Mouse (Mus musculus) thymus, adult 2 months (tissue): ENCODE data around the gene Tbc1d12. TPM values are rescaled to one million over a fixed set of nuclear protein-coding genes. Genes with fewer than 3 reads are reported as not detected.

Source experiments
- DNase-seq: peaks from one replicate; pipeline ENCODE4 v3.0.0; 2021
- H3K27ac ChIP-seq: fragments of 200-500 bp; 2 replicates; pipeline ENCODE4 v1.5.1; 2012; ENCODE audit warnings: low read length, control low read depth; ENCODE audit not compliant: control insufficient read depth, insufficient read depth
- H3K27me3 ChIP-seq: fragments of 200-500 bp; 2 replicates; pipeline ENCODE4 v1.6.1; 2012; ENCODE audit warnings: mild to moderate bottlenecking, low read length, moderate library complexity, mixed read lengths; ENCODE audit not compliant: control insufficient read depth, insufficient read depth
- H3K36me3 ChIP-seq: fragments of 200-500 bp; 2 replicates; pipeline ENCODE4 v1.6.1; 2012; ENCODE audit warnings: mild to moderate bottlenecking, low read length, moderate library complexity; ENCODE audit not compliant: control insufficient read depth, insufficient read depth
- H3K4me1 ChIP-seq: fragments of 200-500 bp; replicated peaks from 2 replicates; pipeline ENCODE4 v1.6.1; 2012; ENCODE audit warnings: low read length; ENCODE audit not compliant: control insufficient read depth, insufficient read depth
- H3K4me3 ChIP-seq: fragments of 200-500 bp; 2 replicates; pipeline ENCODE4 v1.5.1; 2012; ENCODE audit warnings: mild to moderate bottlenecking, low read length, control low read depth, moderate library complexity; ENCODE audit not compliant: control insufficient read depth, insufficient read depth
- CTCF ChIP-seq: fragments of 200-500 bp; IDR thresholded peaks from 2 replicates; pipeline ENCODE4 v1.5.1; 2012; ENCODE audit warnings: mild to moderate bottlenecking, control low read depth, low read length, moderate library complexity, borderline replicate concordance; ENCODE audit not compliant: control insufficient read depth, poor library complexity, insufficient read depth; ENCODE audit errors: extremely low read depth
- POLR2A ChIP-seq: fragments of 200-500 bp; IDR thresholded peaks from 2 replicates; pipeline ENCODE4 v1.6.1; 2012; ENCODE audit warnings: mild to moderate bottlenecking, low read length, control low read depth, moderate library complexity; ENCODE audit not compliant: control insufficient read depth, poor library complexity, insufficient read depth; ENCODE audit errors: extremely low read depth
- WGBS: fragments of 180-500 bp; shearing (Covaris S2); methylation state at CpG from one replicate; pipeline ENCODE4 v1.1.7; 2018; 5-methylcytosine and 5-hydroxymethylcytosine counted together
- polyA plus RNA-seq: library from polyadenylated mRNA; depleted of rRNA; stranded (reverse); fragments of >200 nt; gene quantifications from 2 replicates; pipeline ENCODE4 v1.2.3, GENCODE M21; 2012; rRNA removed

Gene Tbc1d12
- polyA plus RNA-seq, 1 experiment = 1.2 TPM

DNA sequence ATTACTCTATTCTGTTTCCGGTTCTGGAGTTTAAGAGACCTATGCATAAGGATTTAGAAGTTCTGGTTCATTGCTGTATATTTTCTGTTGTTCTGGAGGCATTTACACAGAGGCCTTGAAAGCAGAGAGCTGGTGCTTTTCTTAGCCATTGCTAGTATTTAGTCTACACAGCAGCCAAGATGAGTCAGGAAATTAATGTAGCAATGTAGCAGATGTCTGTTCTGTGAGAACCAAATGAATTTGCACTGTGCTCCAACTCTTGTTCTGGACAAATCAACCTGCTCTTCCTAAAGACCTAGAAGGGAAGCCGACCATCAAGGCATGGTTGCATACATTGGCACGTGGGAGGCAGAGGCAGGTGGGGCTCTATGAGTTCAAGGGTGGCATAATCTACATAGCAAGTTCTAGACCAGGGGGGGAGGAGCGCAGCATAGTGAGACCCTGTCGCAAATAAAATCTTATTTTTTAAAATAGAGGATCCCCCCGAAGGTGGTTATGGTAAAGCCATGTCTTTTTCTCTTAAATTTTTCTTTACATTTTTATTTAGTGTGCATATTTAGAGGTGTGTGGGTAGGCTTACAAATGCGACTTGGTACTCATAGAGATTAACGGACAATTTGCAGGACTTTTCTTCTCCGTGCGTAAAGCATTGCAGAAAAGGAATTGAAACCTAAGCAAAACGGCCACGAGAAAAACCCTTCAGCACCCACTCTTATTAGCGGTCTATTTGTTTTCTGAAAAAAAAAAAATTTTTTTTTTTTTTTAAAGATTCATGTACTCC lies 93.3 kb downstream of the Tbc1d12 start:
- 44% methylated on average over 13 of the region's 13 CpGs for WGBS
- no peak for DNase-seq
- 0 out of 2 replicates have a peak, but pooled peaks cover 3% of the 10 kb centered on the region for H3K36me3 ChIP-seq
- no peaks in the 10 kb centered on the region for H3K27me3 ChIP-seq
- peaks cover 7% of the 10 kb centered on the region for H3K4me1 ChIP-seq
- no peak for TF ChIP-seq POLR2A
- TF ChIP-seq CTCF = no peak
- H3K4me3 ChIP-seq = no peak overlapping the region
- no peak overlapping the region for H3K27ac ChIP-seq

- Histone ChIP-seq H3K36me3 (0 out of 2 replicates have a peak, but pooled peaks cover 3% of the 10 kb centered on the region), H3K4me3 (peak overlapping the region; percentile 86), H3K27ac (no peak overlapping the region), H3K27me3 (no peaks in the 10 kb centered on the region), H3K4me1 (peaks cover 7% of the 10 kb centered on the region)
- WGBS = under 1% methylated on average over 23 of the region's 23 CpGs
- DNase-seq = no peak
- no peak for TF ChIP-seq POLR2A
- no peak for TF ChIP-seq CTCF
Observed at GRCm38 (mm10) chr19:38930252-38930787, 93.9 kb downstream of the Tbc1d12 start.

- Histone ChIP-seq H3K36me3 (peaks cover 3% of the 10 kb centered on the region; the same call in 1 of the 2 replicates), H3K4me3 (peak within 1 kb of the TSS; percentile 86), H3K27me3 (no peaks in the 10 kb centered on the region), H3K27ac (no peak within 1 kb of the TSS), H3K4me1 (peaks cover 7% of the 10 kb centered on the region)
- peak; percentile 90 for DNase-seq
- WGBS = under 1% methylated on average over 76 of the region's 76 CpGs
- TF ChIP-seq CTCF (0 out of 2 replicates have a peak, but pooled peaks have one; percentile 24), POLR2A (peak; percentile 66)
Observed at GRCm38 (mm10) chr19:38930788-38931565, 94.6 kb downstream of the Tbc1d12 start, which contains the start of gene Hells. Hells (plus strand) TSS chr19:38930915.

- Histone ChIP-seq H3K4me1 (peaks cover 7% of the 10 kb centered on the region), H3K36me3 (peaks cover 6% of the 10 kb centered on the region; the same call in 1 of the 2 replicates), H3K27ac (no peak overlapping the region), H3K27me3 (no peaks in the 10 kb centered on the region), H3K4me3 (peak overlapping the region; percentile 86)
- no peak for DNase-seq
- 4% methylated on average over 6 of the region's 6 CpGs for WGBS
- TF ChIP-seq POLR2A (no peak), CTCF (no peak)
Observed at GRCm38 (mm10) chr19:38931566-38931890, 95.1 kb downstream of the Tbc1d12 start.

- Histone ChIP-seq H3K4me1 (no peaks in the 10 kb centered on the region), H3K27me3 (no peaks in the 10 kb centered on the region), H3K4me3 (no peak overlapping the region), H3K27ac (no peak overlapping the region; the same call in 1 of the 2 replicates), H3K36me3 (peaks cover 16% of the 10 kb centered on the region)
- TF ChIP-seq CTCF (no peak), POLR2A (no peak)
- WGBS = 54% methylated on average over 2 of the region's 2 CpGs
- DNase-seq = no peak
Observed at GRCm38 (mm10) chr19:38944590-38945307, 108.4 kb downstream of the Tbc1d12 start.

Other genes with a start within 250 kb of the Tbc1d12 start
- 3.6 and 4.1 TPM in 2 replicates for gene Noc3l, start 17.3 kb upstream of the Tbc1d12 start, polyA plus RNA-seq
- 4.8 and 5.6 TPM in 2 replicates for gene Hells, start 94.3 kb downstream of the Tbc1d12 start, polyA plus RNA-seq
- gene Cyp2c55, start 170.4 kb downstream of the Tbc1d12 start, polyA plus RNA-seq = not detected in 2 replicates
- not detected in 2 replicates for gene Cyp2c65, start 224.4 kb downstream of the Tbc1d12 start, polyA plus RNA-seq